Mouse (Mus musculus) lung, adult 2 months (tissue): ENCODE measurements around the gene Scd3. TPM values are rescaled to one million over a fixed set of nuclear protein-coding genes. Genes with fewer than 3 reads are reported as not detected.
"Not testable (repeated sequence)": the region's sequence is repeated elsewhere in the genome, so short reads cannot be mapped to it uniquely, and the experiment has no call there.

Experiments used
- DNase-seq: peaks from one replicate; pipeline ENCODE4 v3.0.0; 2022
- H3K4me1 ChIP-seq: fragments of 200-500 bp; 2 replicates; pipeline ENCODE4 v1.6.1; 2011; ENCODE audit warnings: low read length; ENCODE audit not compliant: control insufficient read depth, insufficient read depth
- H3K4me3 ChIP-seq: fragments of 200-500 bp; replicated peaks from 2 replicates; pipeline ENCODE3; 2011; ENCODE audit warnings: low read depth, mild to moderate bottlenecking, control low read depth, low read length; ENCODE audit errors: extremely low read depth
- CTCF ChIP-seq: fragments of 200-500 bp; IDR thresholded peaks from 2 replicates; pipeline ENCODE4 v1.5.1; 2011; ENCODE audit warnings: mild to moderate bottlenecking, low read length, control low read depth; ENCODE audit not compliant: insufficient read depth
- POLR2A ChIP-seq: fragments of 200-500 bp; IDR thresholded peaks from 2 replicates; pipeline ENCODE4 v1.6.1; 2011; ENCODE audit warnings: low read depth, mild to moderate bottlenecking, control low read depth, low read length, borderline replicate concordance; ENCODE audit errors: extremely low read depth
- WGBS: fragments of 180-500 bp; shearing (Covaris S2); methylation state at CpG from one replicate; pipeline ENCODE4 v1.1.7; 2018; 5-methylcytosine and 5-hydroxymethylcytosine counted together
- polyA plus RNA-seq: library from polyadenylated mRNA; depleted of rRNA; stranded (reverse); fragments of >200 nt; gene quantifications from 2 replicates; pipeline ENCODE4 v1.2.3, GENCODE M21; 2012

Scd3 gene
- polyA plus RNA-seq, 1 experiment = not detected

DNA sequence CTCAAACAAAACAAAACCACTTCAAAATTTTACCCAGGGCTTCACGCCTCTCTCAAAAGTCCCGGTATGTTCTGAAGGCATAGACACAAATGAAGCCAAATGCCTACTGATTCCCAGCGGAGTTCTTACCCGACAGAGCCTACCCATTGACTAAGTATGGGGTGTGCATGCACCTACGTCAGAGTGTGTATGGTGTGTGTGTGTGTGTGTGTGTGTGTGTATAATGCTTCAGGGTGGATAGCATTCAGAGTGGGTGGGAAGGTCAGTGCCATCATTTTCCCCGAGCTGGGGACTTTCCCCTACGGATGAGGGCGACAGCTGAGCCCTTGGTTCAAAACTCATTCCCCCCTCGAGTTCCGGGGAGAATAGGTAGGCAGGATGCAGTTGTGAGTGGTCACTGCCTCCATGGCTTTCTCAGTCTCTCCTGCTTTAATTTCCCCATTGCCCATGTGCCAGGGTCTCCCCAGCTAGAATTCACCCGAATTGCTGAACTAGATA lies 45.8 kb downstream of the Scd3 start:
- DNase-seq = no peak
- 67% methylated on average over 11 of the region's 11 CpGs for WGBS
- Histone ChIP-seq H3K4me3 (no peak overlapping the region), H3K4me1 (peaks cover 8% of the 10 kb centered on the region)
- no peak for TF ChIP-seq CTCF
- no peak for TF ChIP-seq POLR2A

GRCm38 (mm10) chr19:44251138-44251537 lies 48.1 kb downstream of the Scd3 start:
- 88% methylated on average over 6 of the region's 6 CpGs for WGBS
- not testable (repeated sequence) for H3K4me1 ChIP-seq, H3K4me3 ChIP-seq, DNase-seq

GRCm38 (mm10) chr19:44251936-44252558 lies 49.0 kb downstream of the Scd3 start:
- no peak for DNase-seq
- H3K4me1 ChIP-seq = peaks cover 5% of the 10 kb centered on the region
- WGBS = 62% methylated on average over 12 of the region's 12 CpGs
- no peak for TF ChIP-seq POLR2A
- TF ChIP-seq CTCF = no peak
- no peak overlapping the region for H3K4me3 ChIP-seq

DNA sequence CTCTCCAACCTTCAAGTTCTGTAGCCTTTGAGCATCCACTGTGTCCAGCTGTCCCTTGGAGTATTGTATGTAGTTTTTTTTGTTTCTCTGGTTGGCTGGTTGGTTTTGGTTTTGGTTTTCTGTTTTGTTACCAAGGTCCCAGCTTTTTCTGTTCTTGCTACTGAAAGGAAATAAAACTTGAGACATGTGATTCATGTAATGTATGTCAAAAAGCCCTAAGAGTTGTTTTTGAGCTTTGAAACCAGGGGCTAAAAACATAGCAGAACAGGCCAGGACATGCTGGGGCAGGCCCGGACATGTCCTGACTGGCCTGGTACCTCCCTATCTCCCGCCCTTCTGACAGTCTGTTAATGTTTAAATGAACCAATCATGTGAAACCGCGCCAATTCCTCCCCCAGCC lies 51.0 kb downstream of the Scd3 start:
- not testable (repeated sequence) for H3K4me3 ChIP-seq, H3K4me1 ChIP-seq, DNase-seq
- WGBS = 94% methylated on average over 4 of the region's 4 CpGs

DNA sequence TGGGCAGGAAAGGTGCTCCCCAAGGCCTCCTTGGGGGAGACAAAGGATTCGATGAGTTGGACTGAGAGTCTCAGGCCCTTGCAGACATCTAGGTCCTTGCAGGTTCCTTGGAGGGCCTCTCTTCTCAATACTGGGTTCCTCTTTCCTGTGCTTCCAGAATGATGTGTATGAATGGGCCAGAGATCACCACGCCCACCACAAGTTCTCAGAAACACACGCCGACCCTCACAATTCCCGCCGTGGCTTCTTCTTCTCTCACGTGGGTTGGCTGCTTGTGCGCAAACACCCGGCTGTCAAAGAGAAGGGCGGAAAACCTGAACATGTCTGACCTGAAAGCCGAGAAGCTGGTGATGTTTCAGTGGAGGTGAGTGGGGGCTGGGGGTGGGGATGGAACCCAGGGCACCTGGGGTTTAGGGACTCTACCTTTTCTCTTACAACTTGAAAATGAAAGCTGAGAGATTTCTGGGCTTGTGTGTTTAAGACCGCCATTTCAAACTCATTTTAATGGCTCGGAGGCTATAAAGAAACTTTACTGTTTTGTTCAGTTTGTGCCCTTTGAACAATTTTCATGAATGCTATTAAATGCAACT lies 54.4 kb downstream of the Scd3 start:
- Histone ChIP-seq H3K4me3 (no peak overlapping the region), H3K4me1 (no peaks in the 10 kb centered on the region)
- no peak for TF ChIP-seq CTCF
- TF ChIP-seq POLR2A = no peak
- no peak for DNase-seq
- 73% methylated on average over 13 of the region's 13 CpGs for WGBS

- 42% methylated on average over 4 of the region's 4 CpGs for WGBS
- no peak for TF ChIP-seq POLR2A
- H3K4me3 ChIP-seq = no peak overlapping the region
- no peak for DNase-seq
- no peaks in the 10 kb centered on the region for H3K4me1 ChIP-seq
Observed at GRCm38 (mm10) chr19:44259484-44259883, 56.4 kb downstream of the Scd3 start.

- WGBS = 76% methylated on average over 5 of the region's 5 CpGs
- Histone ChIP-seq H3K4me1 (no peaks in the 10 kb centered on the region), H3K4me3 (no peak overlapping the region)
- DNase-seq = no peak
- no peak for TF ChIP-seq POLR2A
- no peak for TF ChIP-seq CTCF
Observed at GRCm38 (mm10) chr19:44260487-44260886, 57.4 kb downstream of the Scd3 start.

- DNase-seq = no peak
- no peaks in the 10 kb centered on the region for H3K4me1 ChIP-seq
- WGBS = 86% methylated on average over 7 of the region's 7 CpGs
- H3K4me3 ChIP-seq = no peak overlapping the region
- no peak for TF ChIP-seq CTCF
- no peak for TF ChIP-seq POLR2A
Observed at GRCm38 (mm10) chr19:44261774-44262173, 58.7 kb downstream of the Scd3 start.

DNA sequence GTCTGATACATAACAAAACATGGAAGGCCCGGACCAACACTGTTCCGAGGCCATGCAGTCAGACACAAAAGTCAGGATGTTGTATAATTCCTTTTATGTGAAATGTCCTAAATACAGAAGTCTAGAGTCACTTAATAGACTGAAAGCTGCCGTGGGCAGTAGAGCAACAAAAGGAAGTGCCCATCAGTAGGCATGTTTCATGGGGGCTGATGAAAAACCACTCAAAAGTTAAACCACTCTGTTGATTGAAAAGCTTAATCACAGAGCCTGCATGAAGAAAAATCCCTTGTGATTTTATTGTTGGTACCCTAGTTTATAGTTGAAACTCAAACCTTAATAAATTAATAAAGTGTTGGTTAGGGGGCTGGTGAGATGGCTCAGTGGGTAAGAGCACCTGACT lies 60.5 kb downstream of the Scd3 start:
- TF ChIP-seq POLR2A = no peak
- TF ChIP-seq CTCF = no peak
- 71% methylated on average over 3 of the region's 3 CpGs for WGBS
- no peak for DNase-seq
- Histone ChIP-seq H3K4me3 (no peak overlapping the region), H3K4me1 (no peaks in the 10 kb centered on the region)

- Histone ChIP-seq H3K4me3 (no peak overlapping the region), H3K4me1 (no peaks in the 10 kb centered on the region)
- no peak for DNase-seq
- no peak for TF ChIP-seq POLR2A
- no peak for TF ChIP-seq CTCF
- 68% methylated on average over 9 of the region's 9 CpGs for WGBS
Observed at GRCm38 (mm10) chr19:44264226-44264625, 61.2 kb downstream of the Scd3 start.

DNA sequence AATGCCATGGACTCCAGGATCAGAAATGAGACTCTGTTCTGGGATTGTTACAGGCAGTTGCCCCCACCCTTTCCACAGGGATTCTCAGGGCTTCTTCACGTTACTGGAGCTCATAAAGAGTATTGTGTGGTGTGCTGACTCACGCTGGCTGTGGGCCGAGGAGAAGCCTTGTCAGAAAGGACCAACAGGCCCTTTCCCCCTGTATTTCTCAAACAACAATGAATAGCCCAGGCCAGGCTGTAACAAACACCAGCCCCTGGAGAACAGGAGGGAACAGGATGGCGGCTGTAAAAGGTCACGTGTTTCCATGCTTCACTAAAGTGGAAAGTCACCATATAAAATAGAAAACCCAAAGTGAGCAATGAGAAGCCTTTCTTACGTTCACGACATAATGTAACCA lies 62.2 kb downstream of the Scd3 start:
- no peak overlapping the region for H3K4me3 ChIP-seq
- 77% methylated on average over 7 of the region's 7 CpGs for WGBS
- no peaks in the 10 kb centered on the region for H3K4me1 ChIP-seq
- no peak for TF ChIP-seq POLR2A
- TF ChIP-seq CTCF = no peak
- no peak for DNase-seq
